Mouse (Mus musculus): ENCODE data around the gene Flvcr1. TPM values are rescaled to one million over a fixed set of nuclear protein-coding genes. Genes with fewer than 3 reads are reported as not detected.
A peak's percentile ranks its signal among the peaks of the same experiment; 100 is the strongest.

Flvcr1 gene
- 3.3 TPM in 2 replicates for polyA plus RNA-seq (2015; fragmentation: Nextera tagmentation; extraction: Ambion mirVana)

GRCm38 (mm10) chr1:191026021-191026713 is at the start of gene Flvcr1:
Gene Flvcr1, minus strand, starts transcription at chr1:191026158.
- Histone ChIP-seq H3K4me2 (ENCODE audit: low read depth, low read length) (peak within 1 kb of the TSS; percentile 98), H3K36me3 (ENCODE audit: control insufficient read depth, insufficient read depth) (peaks cover 6% of the 10 kb centered on the region), H3K9me3 (replicated peaks; ENCODE audit: control insufficient read depth, low read length) (no peaks in the 10 kb centered on the region), H3K4me3 (ENCODE audit: low read length) (peak within 1 kb of the TSS; percentile 85), H3K4me1 (ENCODE audit: control insufficient read depth, insufficient read depth, low read length) (peaks cover 13% of the 10 kb centered on the region), H3K27me3 (ENCODE audit: control insufficient read depth, insufficient read depth, low read length) (no peaks in the 10 kb centered on the region), H3K27ac (ENCODE audit: low read length) (peak within 1 kb of the TSS; percentile 89), H3K9ac (ENCODE audit: low read length) (peak within 1 kb of the TSS; percentile 95)
- ATAC-seq (replicated peaks; ENCODE audit: extremely low read depth, insufficient read depth, low FRiP score), result peak; percentile 97
- WGBS, result under 1% methylated on average over 50 of the region's 50 CpGs

- peak; percentile 58 for ATAC-seq (replicated peaks; ENCODE audit: extremely low read depth, insufficient read depth, low FRiP score)
- Histone ChIP-seq H3K9me3 (replicated peaks; ENCODE audit: control insufficient read depth, low read length) (no peaks in the 10 kb centered on the region), H3K36me3 (ENCODE audit: control insufficient read depth, insufficient read depth) (peaks cover 42% of the 10 kb centered on the region), H3K4me2 (ENCODE audit: low read depth, low read length) (peak overlapping the region; percentile 18; the same call in 1 of the 2 replicates), H3K4me3 (ENCODE audit: low read length) (no peak overlapping the region), H3K4me1 (ENCODE audit: control insufficient read depth, insufficient read depth, low read length) (no peaks in the 10 kb centered on the region), H3K9ac (ENCODE audit: low read length) (0 out of 2 replicates have a peak overlapping the region, but pooled peaks have one; percentile 29), H3K27me3 (ENCODE audit: control insufficient read depth, insufficient read depth, low read length) (no peaks in the 10 kb centered on the region), H3K27ac (ENCODE audit: low read length) (peak overlapping the region; percentile 69)
- 45% methylated on average over 10 of the region's 10 CpGs for WGBS
Observed at GRCm38 (mm10) chr1:191075199-191075883, 49.4 kb upstream of the Flvcr1 start.

GRCm38 (mm10) chr1:191073486-191073885 is 47.5 kb upstream of the Flvcr1 start:
- H3K36me3 ChIP-seq (ENCODE audit: control insufficient read depth, insufficient read depth), result peaks cover 46% of the 10 kb centered on the region
- H3K4me2 ChIP-seq (ENCODE audit: low read depth, low read length), result no peak overlapping the region
- 77% methylated on average over 4 of the region's 4 CpGs for WGBS
- no peak for ATAC-seq (replicated peaks; ENCODE audit: extremely low read depth, insufficient read depth, low FRiP score)
- H3K9me3 ChIP-seq (replicated peaks; ENCODE audit: control insufficient read depth, low read length), result no peaks in the 10 kb centered on the region
- H3K27ac ChIP-seq (ENCODE audit: low read length), result 0 out of 2 replicates have a peak overlapping the region, but pooled peaks have one; percentile 28
- H3K9ac ChIP-seq (ENCODE audit: low read length), result no peak overlapping the region
- no peaks in the 10 kb centered on the region for H3K4me1 ChIP-seq (ENCODE audit: control insufficient read depth, insufficient read depth, low read length)
- no peaks in the 10 kb centered on the region for H3K27me3 ChIP-seq (ENCODE audit: control insufficient read depth, insufficient read depth, low read length)
- no peak overlapping the region for H3K4me3 ChIP-seq (ENCODE audit: low read length)

- Histone ChIP-seq H3K36me3 (ENCODE audit: control insufficient read depth, insufficient read depth) (peaks cover 41% of the 10 kb centered on the region), H3K4me1 (ENCODE audit: control insufficient read depth, insufficient read depth, low read length) (no peaks in the 10 kb centered on the region), H3K4me2 (ENCODE audit: low read depth, low read length) (no peak overlapping the region), H3K4me3 (ENCODE audit: low read length) (no peak overlapping the region), H3K27me3 (ENCODE audit: control insufficient read depth, insufficient read depth, low read length) (no peaks in the 10 kb centered on the region), H3K9me3 (replicated peaks; ENCODE audit: control insufficient read depth, low read length) (no peaks in the 10 kb centered on the region), H3K27ac (ENCODE audit: low read length) (peak overlapping the region; percentile 46), H3K9ac (ENCODE audit: low read length) (no peak overlapping the region)
- 58% methylated on average over 6 of the region's 6 CpGs for WGBS
- 0 out of 2 replicates have a peak, but pooled peaks have one; percentile 43 for ATAC-seq (replicated peaks; ENCODE audit: extremely low read depth, insufficient read depth, low FRiP score)
Observed at GRCm38 (mm10) chr1:191073001-191073400, 47.0 kb upstream of the Flvcr1 start.

- Histone ChIP-seq H3K9me3 (replicated peaks; ENCODE audit: control insufficient read depth, low read length) (no peaks in the 10 kb centered on the region), H3K27me3 (ENCODE audit: control insufficient read depth, insufficient read depth, low read length) (no peaks in the 10 kb centered on the region), H3K36me3 (ENCODE audit: control insufficient read depth, insufficient read depth) (peaks cover 38% of the 10 kb centered on the region), H3K27ac (ENCODE audit: low read length) (peak overlapping the region; percentile 46), H3K4me3 (ENCODE audit: low read length) (no peak overlapping the region), H3K4me2 (ENCODE audit: low read depth, low read length) (no peak overlapping the region), H3K9ac (ENCODE audit: low read length) (no peak overlapping the region), H3K4me1 (ENCODE audit: control insufficient read depth, insufficient read depth, low read length) (no peaks in the 10 kb centered on the region)
- WGBS, result 88% methylated on average over 16 of the region's 16 CpGs
- no peak for ATAC-seq (replicated peaks; ENCODE audit: extremely low read depth, insufficient read depth, low FRiP score)
Observed at GRCm38 (mm10) chr1:191072329-191072913, 46.5 kb upstream of the Flvcr1 start.

- Histone ChIP-seq H3K4me1 (ENCODE audit: control insufficient read depth, insufficient read depth, low read length) (no peaks in the 10 kb centered on the region), H3K4me3 (ENCODE audit: low read length) (no peak overlapping the region), H3K9ac (ENCODE audit: low read length) (no peak overlapping the region), H3K36me3 (ENCODE audit: control insufficient read depth, insufficient read depth) (peaks cover 31% of the 10 kb centered on the region), H3K27me3 (ENCODE audit: control insufficient read depth, insufficient read depth, low read length) (no peaks in the 10 kb centered on the region), H3K4me2 (ENCODE audit: low read depth, low read length) (no peak overlapping the region), H3K9me3 (replicated peaks; ENCODE audit: control insufficient read depth, low read length) (no peaks in the 10 kb centered on the region), H3K27ac (ENCODE audit: low read length) (no peak overlapping the region)
- WGBS, result 79% methylated on average over 6 of the region's 6 CpGs
- no peak for ATAC-seq (replicated peaks; ENCODE audit: extremely low read depth, insufficient read depth, low FRiP score)
Observed at GRCm38 (mm10) chr1:191071613-191072012, 45.7 kb upstream of the Flvcr1 start.

- H3K36me3 ChIP-seq (ENCODE audit: control insufficient read depth, insufficient read depth), result peaks cover 32% of the 10 kb centered on the region
- WGBS, result 81% methylated on average over 4 of the region's 4 CpGs
- no peak overlapping the region for H3K27ac ChIP-seq (ENCODE audit: low read length)
- no peaks in the 10 kb centered on the region for H3K27me3 ChIP-seq (ENCODE audit: control insufficient read depth, insufficient read depth, low read length)
- H3K4me3 ChIP-seq (ENCODE audit: low read length), result no peak overlapping the region
- H3K9me3 ChIP-seq (replicated peaks; ENCODE audit: control insufficient read depth, low read length), result no peaks in the 10 kb centered on the region
- H3K4me1 ChIP-seq (ENCODE audit: control insufficient read depth, insufficient read depth, low read length), result no peaks in the 10 kb centered on the region
- no peak overlapping the region for H3K4me2 ChIP-seq (ENCODE audit: low read depth, low read length)
- no peak for ATAC-seq (replicated peaks; ENCODE audit: extremely low read depth, insufficient read depth, low FRiP score)
- no peak overlapping the region for H3K9ac ChIP-seq (ENCODE audit: low read length)
Observed at GRCm38 (mm10) chr1:191070259-191070658, 44.3 kb upstream of the Flvcr1 start.

GRCm38 (mm10) chr1:191068377-191068776 is 42.4 kb upstream of the Flvcr1 start:
- Histone ChIP-seq H3K9ac (ENCODE audit: low read length) (no peak overlapping the region), H3K4me1 (ENCODE audit: control insufficient read depth, insufficient read depth, low read length) (peaks cover 7% of the 10 kb centered on the region), H3K4me2 (ENCODE audit: low read depth, low read length) (no peak overlapping the region), H3K27me3 (ENCODE audit: control insufficient read depth, insufficient read depth, low read length) (no peaks in the 10 kb centered on the region), H3K36me3 (ENCODE audit: control insufficient read depth, insufficient read depth) (peaks cover 29% of the 10 kb centered on the region), H3K4me3 (ENCODE audit: low read length) (no peak overlapping the region), H3K9me3 (replicated peaks; ENCODE audit: control insufficient read depth, low read length) (no peaks in the 10 kb centered on the region), H3K27ac (ENCODE audit: low read length) (no peak overlapping the region)
- WGBS, result 69% methylated on average over 5 of the region's 5 CpGs
- ATAC-seq (replicated peaks; ENCODE audit: extremely low read depth, insufficient read depth, low FRiP score), result no peak

GRCm38 (mm10) chr1:191065188-191065587 is 39.2 kb upstream of the Flvcr1 start:
- Histone ChIP-seq H3K4me2 (ENCODE audit: low read depth, low read length) (no peak overlapping the region), H3K4me3 (ENCODE audit: low read length) (no peak overlapping the region), H3K4me1 (ENCODE audit: control insufficient read depth, insufficient read depth, low read length) (peaks cover 14% of the 10 kb centered on the region), H3K36me3 (ENCODE audit: control insufficient read depth, insufficient read depth) (peaks cover 7% of the 10 kb centered on the region; the same call in 1 of the 2 replicates), H3K27me3 (ENCODE audit: control insufficient read depth, insufficient read depth, low read length) (no peaks in the 10 kb centered on the region), H3K27ac (ENCODE audit: low read length) (no peak overlapping the region), H3K9me3 (replicated peaks; ENCODE audit: control insufficient read depth, low read length) (no peaks in the 10 kb centered on the region), H3K9ac (ENCODE audit: low read length) (no peak overlapping the region)
- no peak for ATAC-seq (replicated peaks; ENCODE audit: extremely low read depth, insufficient read depth, low FRiP score)
- WGBS, result 84% methylated on average over 4 of the region's 4 CpGs
